Mouse (Mus musculus) kidney, adult 2 months (tissue): ENCODE data around the gene Jmjd8. TPM values are rescaled to one million over a fixed set of nuclear protein-coding genes. Genes with fewer than 3 reads are reported as not detected.

Source experiments
- DNase-seq: peaks from one replicate; pipeline ENCODE4 v3.0.0; 2021
- H3K27ac ChIP-seq: fragments of 200-500 bp; 2 replicates; pipeline ENCODE4 v1.5.1; 2012; ENCODE audit warnings: low read depth, low read length, control low read depth, inconsistent platforms; ENCODE audit not compliant: insufficient read depth
- H3K27me3 ChIP-seq: fragments of 200-500 bp; replicated peaks from 2 replicates; pipeline ENCODE4 v1.6.1; 2012; ENCODE audit warnings: mild to moderate bottlenecking, moderate library complexity, low read length, inconsistent platforms; ENCODE audit not compliant: control insufficient read depth, insufficient read depth
- H3K36me3 ChIP-seq: fragments of 200-500 bp; 2 replicates; pipeline ENCODE4 v1.6.1; 2012; ENCODE audit warnings: mild to moderate bottlenecking, moderate library complexity, low read length, inconsistent platforms; ENCODE audit not compliant: control insufficient read depth, insufficient read depth
- H3K4me1 ChIP-seq: fragments of 200-500 bp; 2 replicates; pipeline ENCODE4 v1.6.1; 2011; ENCODE audit warnings: low read length; ENCODE audit not compliant: control insufficient read depth, insufficient read depth
- H3K4me3 ChIP-seq: fragments of 200-500 bp; 2 replicates; pipeline ENCODE4 v1.5.1; 2011; ENCODE audit warnings: mild to moderate bottlenecking, low read depth, low read length, control low read depth; ENCODE audit not compliant: insufficient read depth
- CTCF ChIP-seq: fragments of 200-500 bp; conservative IDR thresholded peaks from 2 replicates; pipeline ENCODE4 v1.5.1; 2011; ENCODE audit warnings: low read depth, mild to moderate bottlenecking, control low read depth, low read length, moderate library complexity, mixed read lengths; ENCODE audit not compliant: insufficient read depth, insufficient read length
- POLR2A ChIP-seq: fragments of 200-500 bp; IDR thresholded peaks from one replicate; pipeline ENCODE4 v1.6.1; 2011; ENCODE audit warnings: low read depth, low read length, control low read depth
- WGBS: fragments of 180-500 bp; shearing (Covaris S2); methylation state at CpG from one replicate; pipeline ENCODE4 v1.1.7; 2018; 5-methylcytosine and 5-hydroxymethylcytosine counted together
- polyA plus RNA-seq: library from polyadenylated mRNA; depleted of rRNA; stranded (reverse); fragments of >200 nt; gene quantifications from 2 replicates; pipeline ENCODE4 v1.2.3, GENCODE M21; 2012; rRNA removed

Jmjd8 gene
- polyA plus RNA-seq, result 132 and 139 TPM in 2 replicates

DNA sequence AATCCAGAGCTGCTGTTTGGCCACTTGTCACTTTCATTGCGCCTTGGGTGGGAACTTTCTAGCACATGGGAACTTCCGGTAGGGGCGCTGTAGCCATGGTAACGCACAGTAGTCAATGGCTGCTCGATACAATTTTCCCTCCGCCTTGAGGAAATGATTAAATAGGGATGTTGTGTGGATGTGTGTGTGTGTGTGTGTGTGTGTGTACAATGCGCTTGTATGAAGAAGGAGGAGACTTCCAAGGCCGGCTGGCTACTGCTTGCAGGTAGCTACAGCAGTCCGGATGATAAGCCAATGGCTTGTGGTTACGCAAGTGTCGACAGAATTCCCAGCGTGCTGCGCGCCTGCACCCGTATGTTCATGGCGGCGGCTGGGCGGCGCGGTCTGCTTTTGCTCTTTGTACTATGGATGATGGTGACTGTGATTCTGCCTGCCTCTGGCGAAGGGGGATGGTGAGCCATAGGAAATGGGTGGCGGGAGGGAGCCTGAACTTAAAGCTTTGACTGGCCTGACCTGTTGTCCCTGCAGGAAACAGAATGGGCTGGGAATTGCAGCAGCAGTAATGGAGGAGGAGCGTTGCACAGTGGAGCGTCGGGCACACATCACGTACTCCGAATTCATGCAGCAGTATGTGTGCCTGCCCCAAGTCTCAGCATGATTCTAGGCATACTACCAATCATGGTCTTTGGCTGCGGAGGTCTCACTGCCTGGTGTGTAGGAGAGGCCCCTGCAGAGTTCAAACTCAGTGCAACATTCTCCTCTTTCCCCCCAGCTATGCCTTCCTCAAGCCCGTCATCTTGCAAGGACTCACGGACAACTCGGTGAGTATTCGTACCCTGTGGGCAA lies at the start of gene Jmjd8:
Gene Jmjd8 (plus strand): TSS at position 156 of the 846 bp plus-strand sequence.
- Histone ChIP-seq H3K4me3 (peak within 1 kb of the TSS; percentile 67), H3K4me1 (peaks cover 18% of the 10 kb centered on the region), H3K27ac (peak within 1 kb of the TSS; percentile 72), H3K36me3 (no peaks in the 10 kb centered on the region), H3K27me3 (no peaks in the 10 kb centered on the region)
- peak; percentile 90 for DNase-seq
- WGBS, result under 1% methylated on average over 32 of the region's 32 CpGs
- TF ChIP-seq CTCF (peak; percentile 51), POLR2A (peak; percentile 69)

DNA sequence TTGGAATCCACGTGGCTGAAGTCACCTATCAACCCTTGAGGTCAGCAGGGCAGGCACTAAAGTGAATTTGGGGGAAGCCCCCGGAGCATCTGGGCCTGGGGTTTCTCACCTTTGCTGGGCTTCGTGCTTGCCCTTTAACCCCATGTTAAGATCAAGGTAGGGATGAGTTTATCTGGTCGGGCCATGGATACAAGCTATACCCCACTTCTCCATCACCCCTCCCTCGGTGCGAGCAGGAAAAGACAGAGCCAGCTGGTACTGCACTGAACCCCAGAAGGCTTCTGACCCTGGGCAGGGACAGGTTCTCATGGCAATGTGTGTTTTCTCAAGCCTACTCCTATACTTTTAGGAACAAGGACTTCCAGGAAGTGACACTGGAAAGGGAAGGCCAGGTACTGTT lies 47.3 kb upstream of the Jmjd8 start:
- Histone ChIP-seq H3K27ac (no peak overlapping the region), H3K4me3 (no peak overlapping the region), H3K27me3 (no peaks in the 10 kb centered on the region), H3K4me1 (no peaks in the 10 kb centered on the region), H3K36me3 (no peaks in the 10 kb centered on the region)
- 70% methylated on average over 6 of the region's 6 CpGs for WGBS
- TF ChIP-seq CTCF (no peak), POLR2A (no peak)
- DNase-seq, result no peak

DNA sequence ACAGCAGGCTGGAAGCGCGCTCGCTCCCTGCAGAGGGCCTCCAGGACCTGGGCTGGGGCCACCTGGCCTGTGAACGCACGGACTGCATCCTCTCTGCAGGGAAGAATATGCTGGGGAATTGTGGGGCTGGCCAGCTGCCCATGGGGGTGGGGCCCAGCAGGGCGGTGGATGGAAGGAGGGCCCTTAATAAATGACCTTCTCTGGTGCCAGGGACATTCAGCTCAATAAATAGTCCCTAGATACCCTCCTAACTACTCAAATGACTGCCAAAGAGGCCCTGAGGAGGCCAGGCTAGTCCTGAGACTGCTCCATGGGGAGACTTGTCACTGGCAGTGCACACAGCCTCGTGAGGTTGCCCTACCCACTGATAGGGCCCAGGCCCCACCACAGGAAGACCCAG lies 45.6 kb upstream of the Jmjd8 start:
- Histone ChIP-seq H3K36me3 (no peaks in the 10 kb centered on the region), H3K4me3 (no peak overlapping the region), H3K4me1 (no peaks in the 10 kb centered on the region), H3K27me3 (no peaks in the 10 kb centered on the region), H3K27ac (no peak overlapping the region)
- WGBS, result 55% methylated on average over 7 of the region's 7 CpGs
- DNase-seq, result peak; percentile 55
- TF ChIP-seq POLR2A (no peak), CTCF (no peak)

DNA sequence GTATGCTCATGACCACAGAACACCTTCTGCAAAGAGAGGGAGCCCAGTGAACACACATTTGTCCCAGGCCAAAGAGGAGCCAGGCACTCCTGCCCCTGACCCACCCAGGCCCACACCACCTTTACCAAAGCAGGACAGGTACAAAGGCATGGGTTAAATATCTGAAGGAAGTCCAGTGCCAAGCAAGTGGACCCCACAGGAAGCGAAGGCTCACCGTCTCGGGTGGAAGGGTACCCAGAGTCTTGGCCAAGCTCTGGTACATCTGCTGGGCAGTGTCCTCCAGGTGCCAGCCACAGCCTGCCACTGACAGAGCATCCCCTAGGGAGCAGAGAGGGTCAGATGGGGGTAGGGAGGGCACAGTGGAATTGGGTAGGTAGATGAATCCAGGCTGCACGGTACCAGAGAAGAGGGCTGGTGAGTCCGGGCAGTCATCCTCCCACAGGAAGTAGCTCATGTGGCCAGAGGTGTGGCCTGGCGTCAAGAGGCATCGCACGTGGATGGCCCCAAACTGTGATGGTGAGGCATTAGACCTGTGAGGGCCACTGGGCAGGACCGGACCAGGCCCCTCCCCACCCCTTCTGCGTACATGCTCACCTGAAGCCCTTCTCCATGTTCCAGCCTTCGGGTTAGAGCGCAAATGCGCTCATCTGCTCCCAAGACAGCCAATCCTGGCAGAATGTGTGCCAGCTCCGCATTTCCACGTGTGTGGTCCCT lies 44.6 kb upstream of the Jmjd8 start:
- no peak overlapping the region for H3K27ac ChIP-seq
- WGBS, result 70% methylated on average over 15 of the region's 15 CpGs
- no peaks in the 10 kb centered on the region for H3K36me3 ChIP-seq
- H3K27me3 ChIP-seq, result no peaks in the 10 kb centered on the region
- TF ChIP-seq CTCF (no peak), POLR2A (no peak)
- no peak for DNase-seq
- no peaks in the 10 kb centered on the region for H3K4me1 ChIP-seq
- H3K4me3 ChIP-seq, result no peak overlapping the region

DNA sequence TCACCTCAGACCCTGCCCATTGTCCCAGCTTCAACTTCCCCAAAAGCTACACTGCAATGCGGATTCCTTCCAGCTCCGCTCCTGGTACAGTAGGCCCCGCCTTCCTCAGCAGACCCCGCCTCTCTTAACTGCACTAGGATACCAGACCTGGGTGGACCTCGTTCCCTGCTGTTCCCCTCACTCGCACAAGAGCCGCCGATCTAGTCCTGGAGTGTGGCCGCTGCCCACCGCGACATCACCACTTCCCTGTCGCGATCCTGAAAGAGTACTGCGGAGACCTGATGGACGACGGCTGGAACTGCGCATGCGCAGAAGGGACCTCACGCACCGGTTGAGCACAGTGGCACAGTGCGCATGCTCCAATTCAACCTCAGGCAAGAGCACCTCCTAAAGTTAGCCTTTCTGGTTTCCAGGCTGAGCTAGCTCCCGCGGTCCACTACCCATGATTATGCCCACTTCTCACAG lies 43.4 kb upstream of the Jmjd8 start, which contains the start of gene Haghl:
Gene Haghl (minus strand): TSS at position 393 of the 465 bp plus-strand sequence.
- peak; percentile 97 for DNase-seq
- TF ChIP-seq POLR2A, result peak; percentile 41
- 0 out of 2 replicates have a peak, but pooled peaks have one; percentile 11 for TF ChIP-seq CTCF
- Histone ChIP-seq H3K36me3 (no peaks in the 10 kb centered on the region), H3K27ac (peak within 1 kb of the TSS; percentile 46), H3K27me3 (no peaks in the 10 kb centered on the region), H3K4me3 (peak within 1 kb of the TSS; percentile 67), H3K4me1 (no peaks in the 10 kb centered on the region)
- WGBS, result under 1% methylated on average over 23 of the region's 23 CpGs

DNA sequence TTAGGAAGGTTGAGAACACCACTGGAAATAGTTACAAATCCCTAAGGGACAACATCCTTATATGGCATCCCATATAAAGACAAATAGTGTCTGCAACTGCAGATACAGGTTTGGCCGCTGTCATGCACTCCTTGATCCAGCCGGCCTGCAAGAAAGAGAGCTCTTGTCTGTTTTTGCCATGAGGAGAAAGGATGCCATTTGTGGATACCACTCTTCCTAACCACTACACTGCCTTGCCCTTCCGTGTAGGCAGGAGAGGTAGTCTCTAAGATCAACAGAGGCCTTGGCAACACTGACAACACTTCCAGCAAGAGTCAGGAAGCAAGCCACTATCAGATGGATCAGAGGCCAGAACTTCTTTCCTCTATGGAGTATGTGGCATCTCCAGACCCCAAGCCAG lies 42.4 kb upstream of the Jmjd8 start, which contains the start of gene Ccdc78:
Gene Ccdc78 (plus strand): TSS at position 301 of the 400 bp plus-strand sequence.
- no peak within 1 kb of the TSS for H3K27ac ChIP-seq
- TF ChIP-seq CTCF (no peak), POLR2A (no peak)
- peak within 1 kb of the TSS; percentile 67 for H3K4me3 ChIP-seq
- WGBS, result 73% methylated on average over 3 of the region's 3 CpGs
- no peaks in the 10 kb centered on the region for H3K4me1 ChIP-seq
- no peak for DNase-seq
- H3K27me3 ChIP-seq, result no peaks in the 10 kb centered on the region
- H3K36me3 ChIP-seq, result no peaks in the 10 kb centered on the region

DNA sequence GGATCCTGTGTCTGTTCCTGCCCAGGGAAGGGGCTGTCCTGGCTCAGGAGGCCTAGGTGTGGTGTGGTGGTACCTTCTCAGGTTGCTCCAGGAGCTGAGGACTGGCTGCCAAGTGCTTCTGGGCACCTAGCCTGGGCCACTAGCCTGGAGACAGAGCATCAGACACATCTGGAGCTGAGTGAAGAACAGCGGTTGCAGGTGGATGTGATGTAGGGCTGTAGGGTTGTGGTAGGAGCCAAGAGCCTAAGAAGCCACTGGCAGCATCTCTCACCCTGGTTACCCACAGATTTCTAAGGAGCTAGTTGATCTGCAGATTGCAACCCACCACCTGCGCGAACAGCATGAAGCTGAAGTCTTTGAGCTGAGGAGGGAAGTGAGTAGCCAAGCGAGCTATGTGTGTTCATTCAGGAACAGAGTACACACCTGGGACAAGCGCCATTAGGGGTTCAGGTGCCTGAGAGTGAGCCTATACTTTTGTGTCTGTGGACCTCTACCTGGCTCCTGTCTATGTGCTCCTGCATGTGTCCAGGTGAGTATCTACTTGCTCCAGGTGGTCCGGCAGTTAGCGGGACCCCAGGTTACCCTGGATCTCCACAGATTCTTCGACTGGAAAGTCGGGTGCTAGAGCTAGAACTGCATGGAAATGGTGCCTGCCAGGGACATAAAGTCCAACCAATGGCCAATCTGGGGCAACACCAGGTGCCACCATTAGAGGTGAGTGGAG lies 41.7 kb upstream of the Jmjd8 start:
- no peak overlapping the region for H3K4me3 ChIP-seq
- TF ChIP-seq CTCF (no peak), POLR2A (no peak)
- DNase-seq, result no peak
- H3K27ac ChIP-seq, result no peak overlapping the region
- H3K36me3 ChIP-seq, result no peaks in the 10 kb centered on the region
- 93% methylated on average over 9 of the region's 9 CpGs for WGBS
- no peaks in the 10 kb centered on the region for H3K27me3 ChIP-seq
- no peaks in the 10 kb centered on the region for H3K4me1 ChIP-seq
